Mouse (Mus musculus): Measurements from ENCODE around the gene Xpr1. TPM values are rescaled to one million over a fixed set of nuclear protein-coding genes. Genes with fewer than 3 reads are reported as not detected.

Gene Xpr1
- polyA plus RNA-seq, 1 experiment, result 43.9 TPM

DNA sequence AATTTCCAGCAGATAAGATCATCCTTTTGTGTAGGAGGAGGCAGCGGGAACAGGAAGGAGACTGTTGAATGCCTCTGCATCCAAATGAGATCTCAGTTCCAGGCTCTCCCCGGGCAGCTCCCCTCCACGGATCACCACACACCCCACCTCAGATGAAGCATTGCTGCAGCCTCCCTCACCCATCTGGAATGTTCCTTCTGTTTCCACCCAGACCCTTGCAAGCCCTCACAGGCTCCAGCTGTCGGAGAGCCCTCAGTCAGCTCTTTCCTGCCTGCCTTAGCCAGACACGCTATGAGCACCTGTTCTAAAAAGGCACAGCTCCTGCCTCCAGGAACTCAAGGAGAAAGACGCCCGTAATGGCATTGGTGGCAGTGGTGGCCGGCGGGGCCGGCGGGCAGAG, 179.8 kb downstream of the Xpr1 start:
- H3K4me1 ChIP-seq (ENCODE audit: control insufficient read depth, insufficient read depth, low read length), result no peaks in the 10 kb centered on the region

DNA sequence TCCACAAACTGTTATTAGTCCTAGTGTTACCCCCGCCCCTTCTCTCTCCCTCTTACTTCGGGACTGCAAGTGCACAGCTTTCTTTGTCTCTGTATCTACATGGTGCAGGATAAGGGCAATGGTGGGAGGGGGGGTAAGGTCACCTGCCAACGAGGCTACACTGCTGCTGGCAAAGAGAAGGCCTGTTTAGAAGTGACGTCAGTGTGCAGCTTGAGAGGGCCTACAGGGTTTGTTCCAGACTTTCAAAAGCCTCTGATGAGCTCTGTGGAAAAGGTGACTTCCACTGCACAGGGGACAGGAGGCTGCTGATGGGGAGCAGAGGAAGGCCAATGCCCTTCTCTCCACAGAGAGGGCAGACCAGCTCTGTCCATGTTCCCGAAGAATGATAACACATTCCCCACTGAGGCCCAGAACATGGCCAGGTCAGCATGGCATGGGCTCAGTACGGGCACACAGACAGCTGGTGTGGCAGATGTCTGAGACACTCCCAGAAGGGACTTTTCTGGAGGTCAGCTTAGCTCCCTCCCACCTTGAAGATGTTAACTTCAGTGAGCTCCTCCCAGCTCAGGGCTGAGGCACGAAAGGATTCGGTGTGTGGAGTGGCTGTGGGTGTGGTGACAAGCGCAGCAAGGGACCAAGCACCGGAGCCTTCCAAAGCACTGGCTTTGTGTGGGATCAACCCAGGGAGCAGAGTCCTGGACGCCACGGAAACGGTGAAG, 180.8 kb downstream of the Xpr1 start:
- no peak overlapping the region for H3K27ac ChIP-seq (ENCODE audit: insufficient read depth, low read depth, low read length)
- H3K4me3 ChIP-seq (ENCODE audit: insufficient read depth, low read length), result no peak overlapping the region
- H3K4me1 ChIP-seq (ENCODE audit: control insufficient read depth, insufficient read depth, low read length), result no peaks in the 10 kb centered on the region
- TF ChIP-seq CTCF (IDR thresholded peaks at IDR 0.05; ENCODE audit: low read depth, low read length) (no peak), POLR2A (IDR thresholded peaks at IDR 0.05; ENCODE audit: borderline replicate concordance, low read depth, low read length) (no peak)

More for the DNA sequence above, 179.8 kb downstream of the Xpr1 start:
- no peak overlapping the region for H3K4me3 ChIP-seq (ENCODE audit: insufficient read depth, low read length)
- H3K27ac ChIP-seq (ENCODE audit: insufficient read depth, low read depth, low read length), result no peak overlapping the region
- TF ChIP-seq CTCF (IDR thresholded peaks at IDR 0.05; ENCODE audit: low read depth, low read length) (no peak), POLR2A (IDR thresholded peaks at IDR 0.05; ENCODE audit: borderline replicate concordance, low read depth, low read length) (no peak)

DNA sequence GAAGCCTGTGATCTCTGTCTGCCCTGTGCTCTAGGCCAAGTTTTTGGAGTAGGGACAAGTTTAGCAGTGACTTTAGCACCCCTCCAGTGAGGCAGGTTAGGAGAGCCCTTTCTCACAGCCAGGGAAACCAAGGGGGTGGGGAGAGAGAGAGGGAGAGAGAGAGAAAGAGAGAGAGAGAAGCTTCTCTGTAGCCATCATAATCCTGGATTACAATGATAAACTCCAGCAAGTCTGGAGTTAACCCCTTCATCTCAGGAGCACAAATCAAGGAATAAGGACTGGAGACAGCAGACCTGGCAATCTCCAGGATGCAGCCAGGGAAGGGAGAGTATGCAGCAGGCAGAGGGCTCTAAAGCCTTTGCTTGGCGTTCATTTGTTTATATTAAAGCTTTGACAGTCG, 181.6 kb downstream of the Xpr1 start:
- Histone ChIP-seq H3K4me3 (ENCODE audit: insufficient read depth, low read length) (no peak overlapping the region), H3K27ac (ENCODE audit: insufficient read depth, low read depth, low read length) (no peak overlapping the region), H3K4me1 (ENCODE audit: control insufficient read depth, insufficient read depth, low read length) (no peaks in the 10 kb centered on the region)
- TF ChIP-seq POLR2A (IDR thresholded peaks at IDR 0.05; ENCODE audit: borderline replicate concordance, low read depth, low read length) (no peak), CTCF (IDR thresholded peaks at IDR 0.05; ENCODE audit: low read depth, low read length) (no peak)

DNA sequence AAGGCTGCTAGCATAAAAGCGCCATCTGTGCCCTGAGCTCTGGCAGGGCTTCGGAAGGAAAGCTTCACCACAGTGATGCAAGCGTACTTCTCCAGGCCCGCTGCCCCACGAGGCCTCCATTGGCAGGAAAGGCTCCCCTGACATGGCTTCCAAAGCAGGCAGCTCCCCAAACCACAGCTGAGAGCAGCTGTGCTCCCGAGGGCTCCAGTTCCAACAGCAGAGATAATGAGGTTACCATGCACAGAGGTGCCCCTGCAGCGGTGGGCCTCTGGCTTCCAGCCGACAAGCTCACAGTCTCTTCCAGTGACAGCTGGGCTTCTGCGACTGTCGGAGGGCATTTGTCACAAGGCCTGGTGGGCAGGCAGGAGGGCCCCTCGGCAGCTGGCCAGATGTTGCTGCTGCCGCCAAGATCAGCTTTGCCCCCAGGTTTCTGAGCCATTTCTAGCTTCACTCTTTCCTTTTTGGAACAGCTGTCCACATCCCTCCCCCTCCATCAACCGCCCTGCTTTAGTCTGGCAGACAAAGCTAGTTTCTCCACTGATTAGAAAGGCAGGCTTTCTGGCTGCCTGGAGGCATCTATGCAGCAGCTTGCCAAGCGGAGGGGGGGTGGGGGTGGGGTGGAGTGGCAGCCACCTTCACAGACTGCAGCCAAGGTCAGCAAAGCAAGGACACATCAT, 183.1 kb downstream of the Xpr1 start:
- H3K4me3 ChIP-seq (ENCODE audit: insufficient read depth, low read length), result no peak overlapping the region

DNA sequence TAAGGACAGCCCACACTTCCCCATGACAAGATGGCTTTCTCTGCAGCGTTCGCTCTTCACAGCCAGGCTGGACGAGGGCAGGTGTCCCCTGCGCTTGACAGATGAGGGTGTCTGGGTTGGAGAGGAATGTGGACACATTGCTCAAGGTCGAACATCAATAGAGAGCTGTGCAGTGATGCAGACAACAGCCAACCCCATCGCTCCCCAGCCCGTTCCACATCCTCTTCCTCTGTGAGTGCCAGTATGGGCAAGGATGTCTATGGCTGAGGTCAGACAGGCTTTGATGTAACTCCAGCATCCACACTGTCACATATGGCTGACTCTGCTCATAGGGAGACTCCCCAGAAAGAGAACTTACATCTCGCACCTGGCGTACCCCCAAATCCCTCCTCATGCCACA, 183.8 kb downstream of the Xpr1 start:
- Histone ChIP-seq H3K4me3 (ENCODE audit: insufficient read depth, low read length) (no peak overlapping the region), H3K27ac (ENCODE audit: insufficient read depth, low read depth, low read length) (no peak overlapping the region), H3K4me1 (ENCODE audit: control insufficient read depth, insufficient read depth, low read length) (no peaks in the 10 kb centered on the region)
- TF ChIP-seq CTCF (IDR thresholded peaks at IDR 0.05; ENCODE audit: low read depth, low read length) (no peak), POLR2A (IDR thresholded peaks at IDR 0.05; ENCODE audit: borderline replicate concordance, low read depth, low read length) (no peak)

More for the DNA sequence above, 183.1 kb downstream of the Xpr1 start:
- TF ChIP-seq CTCF (IDR thresholded peaks at IDR 0.05; ENCODE audit: low read depth, low read length) (no peak), POLR2A (IDR thresholded peaks at IDR 0.05; ENCODE audit: borderline replicate concordance, low read depth, low read length) (no peak)
- no peaks in the 10 kb centered on the region for H3K4me1 ChIP-seq (ENCODE audit: control insufficient read depth, insufficient read depth, low read length)
- H3K27ac ChIP-seq (ENCODE audit: insufficient read depth, low read depth, low read length), result no peak overlapping the region

DNA sequence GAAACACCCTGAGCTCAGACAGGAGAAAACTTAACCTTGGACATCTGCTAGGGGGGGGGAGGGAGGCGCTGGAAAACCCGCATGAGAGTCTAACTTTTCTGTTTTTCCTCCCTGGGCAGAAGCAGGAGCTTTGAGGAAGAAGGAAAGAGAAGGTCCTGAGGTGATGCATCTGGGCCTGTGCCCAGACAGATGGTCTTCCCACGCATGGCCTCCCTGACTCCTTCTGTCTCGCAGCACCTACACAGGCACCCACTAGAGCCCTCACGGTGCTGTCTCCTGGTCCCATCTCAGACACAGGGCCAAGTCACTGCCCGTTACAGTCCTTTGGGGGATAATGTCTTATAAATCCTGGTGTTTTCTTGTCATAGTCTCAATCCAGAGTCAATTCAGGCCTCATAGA, 184.4 kb downstream of the Xpr1 start:
- no peak overlapping the region for H3K27ac ChIP-seq (ENCODE audit: insufficient read depth, low read depth, low read length)
- H3K4me1 ChIP-seq (ENCODE audit: control insufficient read depth, insufficient read depth, low read length), result no peaks in the 10 kb centered on the region
- no peak overlapping the region for H3K4me3 ChIP-seq (ENCODE audit: insufficient read depth, low read length)
- TF ChIP-seq POLR2A (IDR thresholded peaks at IDR 0.05; ENCODE audit: borderline replicate concordance, low read depth, low read length), result no peak
- no peak for TF ChIP-seq CTCF (IDR thresholded peaks at IDR 0.05; ENCODE audit: low read depth, low read length)

DNA sequence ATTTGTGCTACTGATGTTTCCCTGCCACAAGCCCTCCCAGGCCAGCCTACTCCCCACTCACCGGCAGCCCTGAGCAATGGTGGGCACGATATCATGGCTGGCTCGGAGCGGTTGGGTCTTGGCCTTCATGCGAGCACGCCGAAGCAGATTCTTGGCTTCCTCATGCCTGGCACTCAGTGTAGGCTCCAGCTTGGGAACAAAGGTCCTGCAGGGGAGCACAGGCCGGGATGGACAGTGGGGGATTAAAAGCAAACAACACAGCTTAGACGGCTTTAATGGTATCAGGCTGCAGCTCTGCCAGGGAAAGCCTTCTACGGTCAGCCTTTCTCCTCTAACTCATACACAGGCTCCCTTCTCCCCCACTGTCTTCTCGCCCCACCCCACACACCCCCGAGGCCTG, 184.8 kb downstream of the Xpr1 start:
- TF ChIP-seq CTCF (IDR thresholded peaks at IDR 0.05; ENCODE audit: low read depth, low read length) (no peak), POLR2A (IDR thresholded peaks at IDR 0.05; ENCODE audit: borderline replicate concordance, low read depth, low read length) (no peak)
- Histone ChIP-seq H3K4me3 (ENCODE audit: insufficient read depth, low read length) (no peak overlapping the region), H3K4me1 (ENCODE audit: control insufficient read depth, insufficient read depth, low read length) (no peaks in the 10 kb centered on the region), H3K27ac (ENCODE audit: insufficient read depth, low read depth, low read length) (no peak overlapping the region)

DNA sequence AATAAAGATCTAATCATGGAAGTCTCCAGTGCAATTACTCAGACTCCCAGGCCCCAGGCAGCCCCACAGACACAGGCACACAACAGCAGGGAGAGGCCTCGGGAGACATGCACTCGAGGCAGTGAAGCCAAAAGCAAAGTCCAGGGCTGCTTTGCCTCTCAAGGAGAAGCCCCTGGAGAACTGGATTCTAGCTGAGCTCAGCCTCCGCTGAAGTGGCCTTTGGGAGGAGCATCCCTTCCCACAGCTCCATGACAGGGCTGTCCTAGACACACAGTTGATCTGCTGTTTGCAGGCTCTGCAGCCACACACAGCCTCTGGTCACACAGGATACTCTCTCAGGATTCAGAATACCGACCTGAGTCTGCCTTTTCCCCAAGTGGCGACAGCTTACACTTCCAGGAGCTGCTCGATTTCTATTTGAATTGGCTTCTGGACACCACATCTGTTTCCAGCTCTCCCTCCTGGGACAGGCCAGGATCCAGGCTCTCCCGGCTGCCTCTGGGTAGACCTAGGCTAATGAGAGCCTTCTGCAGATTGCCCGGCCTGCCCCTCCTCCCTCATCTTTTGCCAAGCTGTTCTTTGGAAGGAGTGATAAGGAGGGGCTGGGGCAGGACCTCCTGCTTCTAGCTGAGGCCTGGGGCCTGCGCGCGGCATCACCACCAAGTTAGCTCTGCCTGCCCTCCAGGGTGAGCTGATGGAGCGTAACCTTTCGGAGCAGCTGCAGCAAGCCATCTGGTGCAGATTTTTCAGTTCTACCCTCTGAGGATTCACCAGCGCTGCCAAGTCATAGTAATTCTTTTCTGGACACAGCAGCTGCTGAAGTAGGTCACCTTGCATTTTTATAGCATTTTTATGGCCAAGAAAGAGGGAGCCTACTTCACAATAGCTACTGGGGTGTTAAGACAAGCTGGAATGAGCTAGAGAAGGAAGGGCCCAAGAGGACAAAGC, 187.5 kb downstream of the Xpr1 start:
- no peaks in the 10 kb centered on the region for H3K4me1 ChIP-seq (ENCODE audit: control insufficient read depth, insufficient read depth, low read length)
- H3K4me3 ChIP-seq (ENCODE audit: insufficient read depth, low read length), result no peak overlapping the region
- no peak for TF ChIP-seq CTCF (IDR thresholded peaks at IDR 0.05; ENCODE audit: low read depth, low read length)
- TF ChIP-seq POLR2A (IDR thresholded peaks at IDR 0.05; ENCODE audit: borderline replicate concordance, low read depth, low read length), result no peak
- H3K27ac ChIP-seq (ENCODE audit: insufficient read depth, low read depth, low read length), result no peak overlapping the region

Other genes starting within 250 kb of the Xpr1 start
- 0.94 TPM in 1 of 2 replicates, not detected in the other for gene BC034090, start 173.0 kb downstream of the Xpr1 start, polyA plus RNA-seq (2012; ENCODE audit: insufficient read depth, insufficient read length, missing spikeins)
- 51.7 and 57.5 TPM in 2 replicates for gene Acbd6, start 140.7 kb upstream of the Xpr1 start, polyA plus RNA-seq (2012; ENCODE audit: insufficient read depth, insufficient read length, missing spikeins)

Data from bone marrow macrophage, adult 2 months (primary cell).